Mouse (Mus musculus) CD4-positive helper T cell, adult 2 months (primary cell): ENCODE data around the gene Trib3.

Experiments
- DNase-seq: peaks from one replicate; pipeline ENCODE4 v3.0.0-alpha.2; 2012; ENCODE audit warnings: low read depth, missing footprints, low spot score

The Trib3 gene

GRCm38 (mm10) chr2:152343329-152344213 is at the start of gene Trib3:
Trib3 (minus strand) TSS chr2:152344032.
- peak; percentile 92 for DNase-seq

DNA sequence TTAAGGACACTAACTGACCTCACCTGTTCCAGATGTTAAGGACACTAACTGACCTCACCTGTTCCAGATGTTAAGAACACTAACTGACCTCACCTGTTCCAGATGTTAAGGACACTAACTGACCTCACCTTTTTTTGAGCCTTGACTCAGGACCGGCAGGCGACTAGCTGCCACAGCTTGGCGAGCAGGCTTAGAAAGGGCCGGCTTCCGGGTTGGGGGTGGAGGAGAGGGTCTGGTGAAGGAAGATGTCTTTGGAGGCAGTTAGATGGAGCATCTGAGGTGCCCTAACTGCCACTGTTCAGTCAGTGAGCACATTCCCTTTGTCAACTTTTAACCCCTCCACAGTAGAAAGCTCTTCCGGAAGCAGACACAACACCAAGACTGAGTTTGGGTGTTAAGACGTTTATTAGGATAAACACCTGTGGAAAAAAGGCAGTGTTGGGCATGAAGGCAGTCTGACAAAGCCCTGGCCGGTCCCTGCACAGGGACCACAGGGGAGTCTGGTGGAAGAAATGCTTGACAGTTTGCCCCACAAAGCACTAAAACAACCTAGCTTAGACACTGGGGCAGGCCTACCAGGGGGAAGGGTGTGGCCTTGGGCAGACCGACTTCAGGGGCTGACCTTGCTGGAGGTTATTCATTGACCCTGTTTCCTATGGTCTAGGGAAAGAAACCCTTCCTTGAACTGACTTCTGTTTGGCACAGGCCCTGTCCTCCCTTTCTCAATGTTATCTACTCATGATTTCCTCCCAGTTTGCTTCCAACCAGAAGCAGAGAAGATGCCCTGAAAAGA is 49.6 kb upstream of the Trib3 start:
- DNase-seq, result no peak

- DNase-seq, result peak; percentile 51
These were observed 49.0 kb upstream of the Trib3 start for GRCm38 (mm10) chr2:152392786-152393185.

GRCm38 (mm10) chr2:152384191-152384590 is 40.4 kb upstream of the Trib3 start:
- DNase-seq, result no peak

DNA sequence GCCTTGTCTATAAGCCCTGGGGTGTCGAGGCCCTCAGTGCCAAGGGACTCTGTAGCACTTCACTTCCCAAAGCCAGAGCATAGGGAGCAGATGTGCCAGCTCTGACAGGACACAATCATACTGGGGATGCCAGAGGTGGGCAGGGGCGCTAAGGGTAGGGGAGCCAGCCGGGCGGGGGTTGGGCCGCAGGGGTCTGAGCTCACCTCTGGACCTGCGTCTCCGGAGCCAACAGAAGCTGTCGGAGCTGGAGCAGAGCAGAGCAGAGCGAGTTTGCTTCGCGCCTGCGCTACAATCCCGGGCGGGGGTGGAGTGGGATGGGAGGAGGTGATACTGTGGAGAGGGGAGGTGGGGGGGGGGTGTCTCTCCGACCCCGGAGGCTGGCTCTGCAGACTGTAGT is 32.5 kb upstream of the Trib3 start, which contains the start of gene Nrsn2:
Nrsn2 (minus strand) TSS at position 294 of the 397 bp plus-strand sequence.
- no peak for DNase-seq

GRCm38 (mm10) chr2:152375652-152376344 is 32.0 kb upstream of the Trib3 start:
- no peak for DNase-seq

- no peak for DNase-seq
These were observed 29.7 kb upstream of the Trib3 start for GRCm38 (mm10) chr2:152373547-152373946.

DNA sequence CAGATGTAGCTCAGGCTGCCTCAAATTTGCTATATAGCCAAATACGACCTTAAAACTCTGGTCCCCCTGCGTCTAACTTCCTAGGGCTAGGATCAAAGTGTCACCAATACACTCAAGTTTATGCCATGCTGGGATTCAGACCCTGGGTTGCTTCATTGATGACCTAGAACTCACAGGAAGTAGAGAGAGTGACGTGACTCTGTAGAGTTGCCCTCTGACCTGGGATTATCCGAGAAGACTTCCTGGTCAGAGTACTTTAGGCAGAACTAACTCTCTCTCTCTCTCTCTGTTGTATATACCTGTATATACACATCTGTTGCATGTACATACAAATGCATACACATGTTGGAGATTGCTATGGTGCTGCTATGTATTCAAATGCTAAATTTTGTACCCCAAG is 28.8 kb upstream of the Trib3 start:
- DNase-seq, result no peak

DNA sequence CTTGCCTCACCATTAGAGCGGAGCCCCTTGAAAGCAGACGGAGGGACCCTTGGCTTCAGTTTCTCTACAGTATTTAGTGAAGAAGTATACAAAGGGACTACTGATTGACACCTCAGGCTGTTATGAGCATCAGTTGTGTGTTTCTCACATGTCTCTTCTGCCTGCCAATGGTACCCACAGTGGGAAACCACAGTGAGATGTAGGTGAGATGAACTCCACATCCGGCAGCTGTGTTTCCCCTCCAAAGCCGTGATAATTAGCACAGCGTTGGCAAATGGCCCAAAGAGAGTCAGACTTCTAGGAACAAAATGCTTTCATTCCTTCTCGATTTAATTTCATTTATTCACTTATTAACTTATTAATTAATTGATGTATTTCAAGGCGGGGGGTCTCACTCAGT is 28.3 kb upstream of the Trib3 start:
- peak; percentile 79 for DNase-seq

- peak; percentile 73 for DNase-seq
These were observed 24.8 kb upstream of the Trib3 start for GRCm38 (mm10) chr2:152368532-152369140.

DNA sequence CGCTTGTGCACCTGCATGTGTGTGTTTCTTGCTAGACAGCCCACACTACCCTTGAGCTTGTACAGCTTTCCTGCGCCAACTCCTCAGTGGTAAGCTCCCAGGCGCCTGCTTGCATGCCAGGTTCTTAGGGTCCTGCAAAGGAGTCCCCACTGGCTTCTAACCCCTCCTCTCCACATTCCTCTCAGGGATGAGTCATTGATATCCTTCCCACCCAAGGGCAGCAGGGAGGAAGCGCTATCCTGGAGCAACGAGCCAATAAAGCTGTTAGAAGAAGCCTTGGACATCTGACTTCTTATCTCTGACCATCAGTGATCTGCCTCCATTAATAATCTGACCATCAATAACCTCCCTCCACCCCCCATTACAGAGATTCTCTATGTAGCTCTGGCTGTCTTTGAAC is 24.1 kb upstream of the Trib3 start:
- no peak for DNase-seq

DNA sequence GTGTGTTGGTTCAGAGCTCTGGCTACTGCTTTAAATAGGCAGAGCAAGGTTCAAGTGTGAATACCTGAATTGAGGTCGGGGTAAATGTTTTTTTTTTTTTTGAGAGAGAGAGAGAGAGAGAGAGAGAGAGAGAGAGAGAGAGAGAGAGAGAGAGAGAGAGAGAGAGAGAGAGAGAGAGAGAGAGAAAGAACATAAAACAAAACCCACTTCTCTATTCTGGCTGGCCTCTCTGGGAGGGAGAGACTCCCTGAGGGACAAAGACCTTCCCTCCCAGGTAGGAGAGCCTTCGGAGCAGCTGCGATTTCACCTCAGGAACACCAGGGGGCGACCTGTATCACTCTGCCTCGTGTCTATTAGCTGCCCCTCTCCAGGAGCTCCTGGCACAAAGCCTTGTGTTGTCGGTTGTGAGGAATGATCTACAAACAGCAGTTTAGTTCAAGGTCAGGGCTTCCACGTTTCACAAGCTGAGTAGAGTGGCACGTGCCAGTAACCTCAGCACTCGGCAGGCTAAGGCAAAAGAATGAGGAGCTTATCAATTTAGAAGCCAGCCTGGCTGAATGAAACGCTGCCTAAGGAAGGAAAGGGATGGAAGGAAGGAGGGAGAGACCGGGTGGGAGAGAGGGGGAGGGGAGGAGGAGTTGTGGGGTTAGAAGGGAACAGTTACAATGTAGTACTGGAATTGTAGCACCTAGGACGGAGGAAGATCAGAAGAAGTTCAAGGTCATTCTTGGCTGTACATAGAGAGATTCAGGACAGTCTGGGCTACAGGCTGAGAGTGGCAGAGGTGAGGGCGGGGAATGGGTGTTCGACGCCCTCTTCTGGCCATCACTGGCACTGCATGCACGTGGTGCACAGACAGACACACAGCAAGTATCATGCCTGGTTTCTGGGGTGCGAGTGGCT is 19.7 kb upstream of the Trib3 start:
- DNase-seq, result peak; percentile 72

- DNase-seq, result no peak
These were observed 17.4 kb upstream of the Trib3 start for GRCm38 (mm10) chr2:152361193-152361592.

GRCm38 (mm10) chr2:152360271-152360775 is 16.5 kb upstream of the Trib3 start:
- DNase-seq, result peak; percentile 50

DNA sequence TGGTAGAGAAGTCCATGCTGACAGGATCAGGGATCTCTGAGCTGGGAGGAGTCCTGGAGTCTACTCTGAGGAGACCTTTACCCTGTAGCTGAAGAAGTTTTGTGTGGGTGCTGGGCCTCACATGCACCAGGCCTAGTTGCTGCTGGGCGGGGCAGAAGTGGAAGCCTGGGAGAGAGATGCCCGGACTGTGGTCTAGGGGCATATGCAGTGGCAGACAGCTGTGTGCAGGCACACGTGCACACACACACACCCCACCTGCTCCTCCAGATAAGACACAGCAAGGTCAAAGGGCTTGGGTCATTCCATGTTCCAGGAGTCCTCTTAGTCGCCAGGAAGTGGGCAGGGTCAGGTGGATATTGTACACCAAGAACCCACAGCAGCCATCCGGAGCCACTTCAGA is 15.8 kb upstream of the Trib3 start:
- peak; percentile 31 for DNase-seq

DNA sequence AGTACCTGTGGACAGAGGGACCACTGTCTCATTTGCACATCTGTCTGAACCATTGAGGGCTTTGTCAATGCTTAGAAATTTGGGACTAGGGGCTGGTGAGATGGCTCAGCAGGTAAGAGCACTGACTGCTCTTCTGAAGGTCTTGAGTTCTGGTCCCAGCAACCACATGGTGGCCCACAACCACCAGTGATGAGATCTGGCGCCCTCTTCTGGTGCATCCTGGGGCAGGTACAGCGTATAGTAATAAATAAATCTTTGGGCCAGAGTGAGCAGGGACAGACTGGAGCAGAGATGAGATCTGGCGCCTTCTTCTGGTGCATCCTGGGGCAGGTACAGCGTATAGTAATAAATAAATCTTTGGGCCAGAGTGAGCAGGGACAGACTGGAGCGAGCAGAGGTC is 15.1 kb upstream of the Trib3 start:
- peak; percentile 35 for DNase-seq

DNA sequence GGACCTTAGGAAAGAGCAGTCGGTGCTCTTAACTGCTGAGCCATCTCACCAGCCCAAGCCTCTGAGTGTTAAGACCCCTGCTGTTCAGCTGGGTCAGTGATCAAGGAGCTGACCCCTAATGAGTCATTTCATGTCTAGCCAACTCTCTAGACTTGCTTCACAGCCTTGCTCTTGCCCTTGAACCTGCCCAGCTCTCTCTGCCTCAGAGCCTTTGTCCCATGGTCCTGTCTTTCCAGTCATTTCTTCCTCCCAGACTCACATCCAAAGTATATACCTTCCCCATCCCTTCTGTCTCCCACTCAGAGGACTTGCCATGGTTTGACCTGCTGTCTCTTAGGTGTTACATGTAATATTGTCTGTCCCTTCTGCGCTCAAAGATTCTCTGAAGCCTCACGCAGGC is 13.4 kb upstream of the Trib3 start:
- no peak for DNase-seq

GRCm38 (mm10) chr2:152349842-152350540 is 6.2 kb upstream of the Trib3 start:
- DNase-seq, result no peak

GRCm38 (mm10) chr2:152349205-152349604 is 5.4 kb upstream of the Trib3 start:
- DNase-seq, result no peak

DNA sequence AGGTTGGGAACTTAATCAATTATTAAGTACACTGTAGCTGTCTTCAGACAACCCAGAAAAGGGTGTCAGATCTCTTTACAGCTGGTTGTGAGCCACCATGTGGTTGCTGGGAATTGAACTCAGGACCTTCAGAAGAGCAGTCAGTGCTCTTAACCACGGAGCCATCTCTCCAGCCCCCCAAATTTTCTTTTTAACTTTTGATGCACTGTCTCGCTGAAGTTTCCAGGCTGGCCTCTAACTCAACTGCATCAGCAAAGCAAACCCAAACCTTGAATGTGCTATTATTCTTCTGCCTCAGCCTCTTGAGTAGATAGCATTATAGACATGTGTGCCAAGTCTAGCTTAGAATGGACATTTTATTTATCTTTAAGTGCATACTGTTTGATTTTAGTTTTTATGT is 3.9 kb upstream of the Trib3 start:
- DNase-seq, result no peak
